Mouse (Mus musculus) heart, embryonic 14.5 days (tissue): ENCODE results near the gene Cbs. TPM values are rescaled to one million over a fixed set of nuclear protein-coding genes. Genes with fewer than 3 reads are reported as not detected.

Source experiments
- ATAC-seq: fragments of 200-750 bp; cut with Nextera tagmentation; 2 replicates; pipeline ENCODE4 v1.8.0; 2017; ENCODE audit warnings: low read depth, moderate TSS enrichment; ENCODE audit not compliant: insufficient number of reproducible peaks, insufficient read depth, low FRiP score
- H3K27ac ChIP-seq, 2 experiments: fragments of 200-500 bp in 1 of 2; fragments of 300-500 bp in 1 of 2; sonication (generic) in 1 of 2; replicated peaks in 1 of 2; 2 replicates each; pipeline ENCODE4 v1.5.1; 2012 to 2014; ENCODE audit warnings: low read depth in 2 of 2, low read length in 2 of 2, control low read depth in 1 of 2, mild to moderate bottlenecking in 1 of 2, mixed read lengths in 1 of 2; ENCODE audit not compliant: control insufficient read depth in 1 of 2, insufficient read depth in 1 of 2
- H3K27me3 ChIP-seq: fragments of 300-500 bp; sonication (generic); 2 replicates; pipeline ENCODE4 v1.6.1; 2014; ENCODE audit warnings: mild to moderate bottlenecking, low read length, control low read depth; ENCODE audit not compliant: control insufficient read depth, insufficient read depth
- H3K36me3 ChIP-seq: fragments of 300-500 bp; sonication (generic); 2 replicates; pipeline ENCODE4 v1.6.1; 2014; ENCODE audit warnings: mild to moderate bottlenecking, control low read depth, low read length, mixed read lengths; ENCODE audit not compliant: control insufficient read depth, insufficient read depth
- H3K4me1 ChIP-seq, 2 experiments: fragments of 200-500 bp in 1 of 2; fragments of 300-500 bp in 1 of 2; sonication (generic) in 1 of 2; 2 replicates each; pipeline ENCODE4 v1.6.1; 2012 to 2014; ENCODE audit warnings: low read length in 2 of 2, control low read depth in 1 of 2, mixed read lengths in 1 of 2; ENCODE audit not compliant: control insufficient read depth in 2 of 2, insufficient read depth in 2 of 2
- H3K4me2 ChIP-seq: fragments of 300-500 bp; sonication (generic); 2 replicates; pipeline ENCODE4 v1.6.1; 2014; ENCODE audit warnings: mild to moderate bottlenecking, low read length
- H3K4me3 ChIP-seq, 2 experiments: fragments of 200-500 bp in 1 of 2; fragments of 300-500 bp in 1 of 2; sonication (generic) in 1 of 2; 2 replicates each; pipeline ENCODE4 v1.5.1; 2012 to 2014; ENCODE audit warnings: low read length in 2 of 2, mild to moderate bottlenecking in 2 of 2, control low read depth in 1 of 2, low read depth in 1 of 2, moderate library complexity in 1 of 2; ENCODE audit not compliant: control insufficient read depth in 1 of 2, insufficient read depth in 1 of 2
- H3K9ac ChIP-seq: fragments of 300-500 bp; sonication (generic); 2 replicates; pipeline ENCODE4 v1.6.1; 2014; ENCODE audit warnings: mild to moderate bottlenecking, low read length
- H3K9me3 ChIP-seq: fragments of 300-500 bp; sonication (generic); 2 replicates; pipeline ENCODE4 v1.6.1; 2016; ENCODE audit warnings: low read length, control low read depth; ENCODE audit not compliant: control insufficient read depth
- WGBS: fragments of 180-500 bp; shearing (Covaris S2); extraction: QIAGEN DNeasy Blood & Tissue Kit; methylation state at CpG from one replicate; pipeline ENCODE4 v1.1.7; 2014; 5-methylcytosine and 5-hydroxymethylcytosine counted together
- polyA plus RNA-seq: library from polyadenylated mRNA; unstranded; fragments of >200 nt; fragmentation: Nextera tagmentation; extraction: Ambion mirVana; gene quantifications from 2 replicates; pipeline ENCODE4 v1.2.1, GENCODE M21; 2014

Cbs gene
- polyA plus RNA-seq, 1 experiment from 2014 or later = 0.96 TPM

DNA sequence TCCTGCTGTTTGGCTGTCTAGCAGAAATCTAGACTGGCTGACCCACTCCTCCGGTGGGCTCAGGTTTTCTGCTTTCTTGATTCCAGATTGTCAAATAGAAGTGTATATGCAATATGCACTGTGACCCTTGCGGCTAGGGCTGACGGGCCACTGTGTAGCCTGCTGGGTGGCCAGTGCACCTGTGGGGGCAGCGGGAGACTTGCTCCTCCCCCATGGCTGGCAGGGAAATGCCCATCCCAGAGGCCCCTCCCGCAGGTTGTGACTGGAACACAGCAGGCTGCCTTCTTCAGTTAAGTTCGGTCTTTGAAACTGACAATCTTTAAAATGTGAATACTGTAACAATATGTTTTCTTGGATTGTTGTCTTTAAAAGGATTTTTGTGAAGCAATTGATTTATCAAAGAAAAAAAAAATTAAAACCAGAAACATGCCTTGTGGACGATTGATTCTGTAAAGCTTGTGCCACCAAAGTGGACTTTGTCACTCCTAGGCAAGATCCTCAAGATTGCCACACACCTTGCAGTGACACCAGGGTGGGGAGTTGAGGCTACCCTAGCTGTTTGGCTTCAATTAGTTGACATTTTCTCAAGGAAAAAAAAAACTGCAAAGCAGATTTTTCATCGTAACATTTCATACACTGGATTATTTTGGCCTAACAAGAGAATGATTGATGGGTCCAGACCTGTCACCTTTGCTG is 29.6 kb downstream of the Cbs start:
- WGBS = 85% methylated on average over 8 of the region's 8 CpGs
- H3K9me3 ChIP-seq = no peaks in the 10 kb centered on the region
- H3K36me3 ChIP-seq = peaks cover 30% of the 10 kb centered on the region
- peaks cover 0 to under 1% of the 10 kb centered on the region in 2 experiments; a peak in 1 of 4 replicates for H3K4me1 ChIP-seq
- H3K9ac ChIP-seq = no peak overlapping the region
- H3K27me3 ChIP-seq = no peaks in the 10 kb centered on the region
- no peak overlapping the region for H3K27ac ChIP-seq
- ATAC-seq = no peak
- no peak overlapping the region for H3K4me3 ChIP-seq
- H3K4me2 ChIP-seq = no peak overlapping the region

DNA sequence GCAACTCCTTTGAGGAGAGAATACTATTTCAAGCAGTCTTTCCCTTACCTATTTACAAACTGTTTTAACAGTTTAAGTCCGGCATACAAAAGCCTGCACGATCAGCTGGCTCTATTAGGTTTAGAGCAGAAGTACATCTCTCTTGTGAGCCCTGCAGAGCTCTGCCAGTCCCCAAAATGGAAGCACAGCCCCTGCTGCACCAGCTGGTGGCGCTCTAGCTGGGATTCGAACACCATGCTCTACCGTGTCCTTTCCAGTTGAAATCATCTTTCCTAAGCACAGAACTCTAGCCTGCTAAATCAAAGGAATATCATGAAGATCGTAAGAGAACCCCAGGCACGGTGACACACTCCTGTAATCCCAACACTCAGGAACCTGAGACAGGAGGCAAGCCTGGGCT is 30.6 kb downstream of the Cbs start:
- H3K4me2 ChIP-seq = no peak overlapping the region
- peaks cover 4 to 9% of the 10 kb centered on the region in 2 experiments; a peak in 3 of 4 replicates for H3K4me1 ChIP-seq
- H3K36me3 ChIP-seq = peaks cover 30% of the 10 kb centered on the region
- H3K9ac ChIP-seq = no peak overlapping the region
- no peak overlapping the region for H3K27ac ChIP-seq
- WGBS = 78% methylated on average over 7 of the region's 7 CpGs
- ATAC-seq = no peak
- H3K9me3 ChIP-seq = no peaks in the 10 kb centered on the region
- no peaks in the 10 kb centered on the region for H3K27me3 ChIP-seq
- H3K4me3 ChIP-seq = no peak overlapping the region

DNA sequence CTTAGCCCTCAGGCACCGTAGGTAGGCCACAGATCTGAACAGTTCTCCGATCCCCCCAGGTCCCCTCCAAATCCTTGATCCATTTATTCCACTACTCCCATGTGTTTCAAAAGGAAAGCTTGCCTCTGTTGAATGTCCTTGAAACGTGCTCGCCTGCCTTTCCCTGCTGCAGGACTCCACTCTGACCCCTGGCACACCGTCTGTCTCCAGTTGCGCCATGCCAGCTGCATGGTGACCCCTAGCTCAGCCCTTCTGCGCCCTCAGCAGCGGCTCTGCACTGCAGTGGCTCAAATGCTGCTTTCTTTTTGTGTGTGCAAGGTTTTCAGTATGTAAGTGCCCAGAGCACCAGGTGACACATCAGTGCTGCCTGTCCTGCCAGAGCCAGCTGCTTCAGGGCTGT is 38.4 kb downstream of the Cbs start:
- no peaks in the 10 kb centered on the region for H3K9me3 ChIP-seq
- H3K36me3 ChIP-seq = peaks cover 50% of the 10 kb centered on the region
- 90% methylated on average over 8 of the region's 8 CpGs for WGBS
- peaks cover 4 to 9% of the 10 kb centered on the region in 2 experiments; a peak in 3 of 4 replicates for H3K4me1 ChIP-seq
- H3K27me3 ChIP-seq = no peaks in the 10 kb centered on the region
- no peak overlapping the region for H3K27ac ChIP-seq
- no peak for ATAC-seq
- H3K9ac ChIP-seq = no peak overlapping the region
- H3K4me3 ChIP-seq = no peak overlapping the region
- H3K4me2 ChIP-seq = no peak overlapping the region

- Histone ChIP-seq H3K9ac (no peak overlapping the region), H3K4me1 (peaks cover 4 to 9% of the 10 kb centered on the region in 2 experiments; a peak in 3 of 4 replicates), H3K27me3 (no peaks in the 10 kb centered on the region), H3K4me3 (no peak overlapping the region), H3K9me3 (no peaks in the 10 kb centered on the region), H3K27ac (no peak overlapping the region), H3K36me3 (peaks cover 48% of the 10 kb centered on the region), H3K4me2 (no peak overlapping the region)
- WGBS = 89% methylated on average over 9 of the region's 9 CpGs
- no peak for ATAC-seq
Observed at GRCm38 (mm10) chr17:31597957-31598356, 39.1 kb downstream of the Cbs start.

DNA sequence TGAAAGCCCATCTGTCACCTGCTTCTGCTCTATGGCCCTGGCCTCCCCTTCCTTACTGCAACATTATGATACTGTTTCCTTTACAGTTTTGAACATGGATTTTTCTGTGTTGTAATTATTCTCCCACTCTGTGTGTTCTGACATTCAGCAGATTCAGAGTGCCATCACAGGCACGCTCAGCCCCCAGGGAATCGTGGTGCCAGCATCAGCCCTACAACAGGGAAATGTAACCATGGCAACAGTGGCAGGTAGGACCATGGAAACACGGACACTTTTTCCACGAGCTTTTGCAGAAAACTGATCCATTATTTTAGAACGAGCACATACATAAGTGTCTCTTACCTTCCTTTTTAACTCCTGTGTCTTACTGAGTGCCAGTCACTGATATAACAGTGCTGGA is 42.0 kb downstream of the Cbs start:
- no peaks in the 10 kb centered on the region for H3K27me3 ChIP-seq
- 81% methylated on average over 5 of the region's 5 CpGs for WGBS
- no peak overlapping the region for H3K27ac ChIP-seq
- no peak for ATAC-seq
- H3K9ac ChIP-seq = no peak overlapping the region
- peaks cover 57% of the 10 kb centered on the region for H3K36me3 ChIP-seq
- H3K4me3 ChIP-seq = no peak overlapping the region
- H3K4me1 ChIP-seq = no peaks in the 10 kb centered on the region
- no peak overlapping the region for H3K4me2 ChIP-seq
- no peaks in the 10 kb centered on the region for H3K9me3 ChIP-seq

DNA sequence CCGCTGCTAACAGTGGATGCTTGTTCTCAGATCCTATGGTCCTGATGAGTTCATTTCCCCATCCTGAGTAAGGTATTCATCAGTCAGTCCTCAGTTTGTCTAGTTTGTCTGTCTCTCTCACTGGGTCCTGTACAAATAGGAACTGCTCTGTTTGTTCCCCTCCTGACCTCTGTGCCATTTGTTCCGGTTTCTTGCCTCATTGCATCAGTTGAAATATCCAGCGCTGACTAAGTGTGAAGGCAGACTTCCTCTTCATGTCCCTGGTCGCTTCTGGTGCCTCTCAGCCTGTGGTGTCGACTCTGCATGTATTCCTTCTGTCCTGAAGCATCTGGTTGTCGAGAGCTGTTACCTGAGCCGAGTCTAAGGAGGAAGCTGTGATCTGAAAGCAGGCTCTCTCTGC is 42.4 kb downstream of the Cbs start:
- H3K4me3 ChIP-seq = no peak overlapping the region
- H3K9me3 ChIP-seq = no peaks in the 10 kb centered on the region
- H3K4me1 ChIP-seq = no peaks in the 10 kb centered on the region
- H3K4me2 ChIP-seq = no peak overlapping the region
- no peak for ATAC-seq
- no peak overlapping the region for H3K27ac ChIP-seq
- H3K36me3 ChIP-seq = peaks cover 52% of the 10 kb centered on the region
- H3K27me3 ChIP-seq = no peaks in the 10 kb centered on the region
- no peak overlapping the region for H3K9ac ChIP-seq
- WGBS = 73% methylated on average over 7 of the region's 7 CpGs

- WGBS = 70% methylated on average over 11 of the region's 11 CpGs
- no peak for ATAC-seq
- no peak overlapping the region for H3K4me2 ChIP-seq
- no peak overlapping the region for H3K27ac ChIP-seq
- H3K4me1 ChIP-seq = peaks cover 2 to 6% of the 10 kb centered on the region in 2 experiments; a peak in 3 of 4 replicates
- H3K9me3 ChIP-seq = no peaks in the 10 kb centered on the region
- peaks cover 41% of the 10 kb centered on the region for H3K36me3 ChIP-seq
- no peaks in the 10 kb centered on the region for H3K27me3 ChIP-seq
- no peak overlapping the region for H3K4me3 ChIP-seq
- H3K9ac ChIP-seq = no peak overlapping the region
Observed at GRCm38 (mm10) chr17:31590846-31591245, 46.2 kb downstream of the Cbs start.

- no peak overlapping the region for H3K9ac ChIP-seq
- no peak overlapping the region for H3K4me3 ChIP-seq
- no peaks in the 10 kb centered on the region for H3K9me3 ChIP-seq
- H3K27me3 ChIP-seq = no peaks in the 10 kb centered on the region
- ATAC-seq = no peak
- H3K36me3 ChIP-seq = peaks cover 34% of the 10 kb centered on the region
- WGBS = 40% methylated on average over 4 of the region's 4 CpGs
- H3K4me2 ChIP-seq = no peak overlapping the region
- H3K4me1 ChIP-seq = peaks cover 2 to 8% of the 10 kb centered on the region in 2 experiments; a peak in 3 of 4 replicates
- H3K27ac ChIP-seq = no peak overlapping the region
Observed at GRCm38 (mm10) chr17:31588726-31589125, 48.3 kb downstream of the Cbs start.
